Mouse (Mus musculus) cerebellum, adult 9-10 months (tissue): ENCODE measurements around the gene Mss51.

Experiments
- DNase-seq: peaks from one replicate; pipeline ENCODE4 v3.0.0; 2022

Gene Mss51

GRCm38 (mm10) chr14:20496603-20497002, at the start of gene Mss51:
Gene Mss51 (minus strand): TSS chr14:20496901.
- DNase-seq, result no peak

- DNase-seq, result peak; percentile 82
These were observed 49.7 kb upstream of the Mss51 start, which contains the start of gene Ppp3cb for GRCm38 (mm10) chr14:20546415-20546814. Gene Ppp3cb (minus strand): TSS chr14:20546573.

- peak; percentile 77 for DNase-seq
These were observed 49.0 kb upstream of the Mss51 start for GRCm38 (mm10) chr14:20545529-20546331.

- no peak for DNase-seq
These were observed 48.0 kb upstream of the Mss51 start for GRCm38 (mm10) chr14:20544467-20545411.

- no peak for DNase-seq
These were observed 32.9 kb upstream of the Mss51 start for GRCm38 (mm10) chr14:20529643-20530042.

- no peak for DNase-seq
These were observed 23.5 kb upstream of the Mss51 start for GRCm38 (mm10) chr14:20520179-20520578.

- no peak for DNase-seq
These were observed 11.7 kb upstream of the Mss51 start for GRCm38 (mm10) chr14:20508424-20508823.

GRCm38 (mm10) chr14:20502966-20503365, 6.3 kb upstream of the Mss51 start:
- no peak for DNase-seq

GRCm38 (mm10) chr14:20499982-20500381, 3.3 kb upstream of the Mss51 start:
- DNase-seq, result peak; percentile 67

GRCm38 (mm10) chr14:20486031-20486430, 10.7 kb downstream of the Mss51 start:
- no peak for DNase-seq

- DNase-seq, result no peak
These were observed 14.5 kb downstream of the Mss51 start for GRCm38 (mm10) chr14:20482051-20482751.

GRCm38 (mm10) chr14:20481211-20481610, 15.5 kb downstream of the Mss51 start:
- DNase-seq, result no peak

GRCm38 (mm10) chr14:20480195-20480579, 16.5 kb downstream of the Mss51 start:
- DNase-seq, result no peak

- DNase-seq, result peak; percentile 75
These were observed 17.2 kb downstream of the Mss51 start, which contains the start of gene Anxa7 for GRCm38 (mm10) chr14:20479291-20480194. Gene Anxa7 (minus strand): TSS chr14:20480133.

GRCm38 (mm10) chr14:20478801-20479200, 17.9 kb downstream of the Mss51 start:
- DNase-seq, result no peak

- DNase-seq, result no peak
These were observed 18.3 kb downstream of the Mss51 start for GRCm38 (mm10) chr14:20478385-20478784.

GRCm38 (mm10) chr14:20477261-20478025, 19.3 kb downstream of the Mss51 start:
- DNase-seq, result no peak

GRCm38 (mm10) chr14:20460216-20460615, 36.5 kb downstream of the Mss51 start:
- DNase-seq, result no peak

GRCm38 (mm10) chr14:20458378-20458777, 38.3 kb downstream of the Mss51 start:
- DNase-seq, result no peak

GRCm38 (mm10) chr14:20452929-20453328, 43.8 kb downstream of the Mss51 start:
- DNase-seq, result no peak

GRCm38 (mm10) chr14:20451765-20452331, 44.9 kb downstream of the Mss51 start, which contains the start of gene Cfap70:
Gene Cfap70 (minus strand): TSS chr14:20452226.
- DNase-seq, result peak; percentile 19
